Mouse (Mus musculus) gonadal fat pad, adult 2 months (tissue): Measurements from ENCODE around the gene Fer1l5. TPM values are rescaled to one million over a fixed set of nuclear protein-coding genes. Genes with fewer than 3 reads are reported as not detected.

Experiments used
- polyA plus RNA-seq: library from polyadenylated mRNA; depleted of rRNA; stranded (reverse); fragments of >200 nt; gene quantifications from 2 replicates; pipeline ENCODE4 v1.2.3, GENCODE M21; 2012; rRNA removed

The Fer1l5 gene
- polyA plus RNA-seq, 1 experiment = 0.20 TPM

Other genes with a start within 250 kb of the Fer1l5 start
- gene Uggt1, start 127.6 kb upstream of the Fer1l5 start, polyA plus RNA-seq = 37.2 and 50.7 TPM in 2 replicates
- 6.9 and 7.1 TPM in 2 replicates for gene Neurl3, start 97.6 kb upstream of the Fer1l5 start, polyA plus RNA-seq
- gene Arid5a, start 64.6 kb upstream of the Fer1l5 start, polyA plus RNA-seq = 8.1 and 8.4 TPM in 2 replicates
- gene Kansl3, start 3.1 kb upstream of the Fer1l5 start, polyA plus RNA-seq = 51.8 and 56.4 TPM in 2 replicates
- gene Lman2l, start 73.0 kb downstream of the Fer1l5 start, polyA plus RNA-seq = 18.6 and 19.3 TPM in 2 replicates
- 5.5 and 6.0 TPM in 2 replicates for gene Cnnm4, start 99.3 kb downstream of the Fer1l5 start, polyA plus RNA-seq
- 19.3 and 25.6 TPM in 2 replicates for gene Cnnm3, start 139.6 kb downstream of the Fer1l5 start, polyA plus RNA-seq
- 9.3 and 13.5 TPM in 2 replicates for gene Ankrd23, start 164.6 kb downstream of the Fer1l5 start, polyA plus RNA-seq
- gene Gm42417, start 167.1 kb downstream of the Fer1l5 start, polyA plus RNA-seq = not detected in 2 replicates
- 17.7 and 19.5 TPM in 2 replicates for gene Ankrd39, start 175.2 kb downstream of the Fer1l5 start, polyA plus RNA-seq
- gene Sema4c, start 186.1 kb downstream of the Fer1l5 start, polyA plus RNA-seq = 20.6 and 21.9 TPM in 2 replicates